Mouse (Mus musculus): ENCODE data around the gene Lrp2bp. TPM values are rescaled to one million over a fixed set of nuclear protein-coding genes. Genes with fewer than 3 reads are reported as not detected.

Lrp2bp gene
- polyA plus RNA-seq (2014; fragmentation: Illumina TruSeq; extraction: RNeasy Lipid Tissue Mini Kit (QIAGEN cat#74804); ENCODE audit: low read depth, low replicate concordance): 1.4 TPM

GRCm38 (mm10) chr8:45999138-45999783, at the start of gene Lrp2bp:
Gene Lrp2bp, plus strand, starts transcription at chr8:45999303.

GRCm38 (mm10) chr8:45975126-45975836, 23.8 kb upstream of the Lrp2bp start, which contains the start of the genes 1700029J07Rik and Ufsp2:
Gene 1700029J07Rik, minus strand, starts transcription at chr8:45975252.
Gene Ufsp2, plus strand, starts transcription at chr8:45975528.

GRCm38 (mm10) chr8:46005596-46005995, 6.5 kb downstream of the Lrp2bp start, which contains the start of gene Ankrd37:
Gene Ankrd37, minus strand, starts transcription at chr8:46005707.

Other genes with a start within 250 kb of the Lrp2bp start
- 18.6 TPM for gene Pdlim3, start 113.8 kb upstream of the Lrp2bp start, polyA plus RNA-seq (2014; fragmentation: Illumina TruSeq; extraction: RNeasy Lipid Tissue Mini Kit (QIAGEN cat#74804); ENCODE audit: low read depth, low replicate concordance)
- 1.7 TPM for gene Ccdc110, start 64.7 kb upstream of the Lrp2bp start, polyA plus RNA-seq (2014; fragmentation: Illumina TruSeq; extraction: RNeasy Lipid Tissue Mini Kit (QIAGEN cat#74804); ENCODE audit: low read depth, low replicate concordance)
- 14.0 TPM for gene 1700029J07Rik, start 24.1 kb upstream of the Lrp2bp start, polyA plus RNA-seq (2014; fragmentation: Illumina TruSeq; extraction: RNeasy Lipid Tissue Mini Kit (QIAGEN cat#74804); ENCODE audit: low read depth, low replicate concordance)
- gene Ufsp2, start 23.8 kb upstream of the Lrp2bp start, polyA plus RNA-seq (2014; fragmentation: Illumina TruSeq; extraction: RNeasy Lipid Tissue Mini Kit (QIAGEN cat#74804); ENCODE audit: low read depth, low replicate concordance): 49.2 TPM
- 7.4 TPM for gene Ankrd37, start 6.4 kb downstream of the Lrp2bp start, polyA plus RNA-seq (2014; fragmentation: Illumina TruSeq; extraction: RNeasy Lipid Tissue Mini Kit (QIAGEN cat#74804); ENCODE audit: low read depth, low replicate concordance)
- gene Cfap97, start 152.5 kb downstream of the Lrp2bp start, polyA plus RNA-seq (2014; fragmentation: Illumina TruSeq; extraction: RNeasy Lipid Tissue Mini Kit (QIAGEN cat#74804); ENCODE audit: low read depth, low replicate concordance): 16.5 TPM
- gene Snx25, start 152.9 kb downstream of the Lrp2bp start, polyA plus RNA-seq (2014; fragmentation: Illumina TruSeq; extraction: RNeasy Lipid Tissue Mini Kit (QIAGEN cat#74804); ENCODE audit: low read depth, low replicate concordance): 13.6 TPM
- 177 TPM for gene Slc25a4, start 212.0 kb downstream of the Lrp2bp start, polyA plus RNA-seq (2014; fragmentation: Illumina TruSeq; extraction: RNeasy Lipid Tissue Mini Kit (QIAGEN cat#74804); ENCODE audit: low read depth, low replicate concordance)

Measured in adipose tissue, adult 10 weeks (tissue).